Mouse (Mus musculus): ENCODE data around the gene Pdcd2l.

Gene Pdcd2l

GRCm38 (mm10) chr7:34141123-34141522, 55.3 kb downstream of the Pdcd2l start:
- no peak for DNase-seq (ENCODE audit: low spot score in 2 of 2)

- no peak for DNase-seq (ENCODE audit: low spot score in 2 of 2)
These were observed 57.0 kb downstream of the Pdcd2l start for GRCm38 (mm10) chr7:34139493-34139892.
